Mouse (Mus musculus) kidney, postnatal 0 days (tissue): ENCODE measurements around the gene Ntrk1. TPM values are rescaled to one million over a fixed set of nuclear protein-coding genes. Genes with fewer than 3 reads are reported as not detected.

ENCODE experiments used
- ATAC-seq: fragments of 200-750 bp; cut with Nextera tagmentation; replicated peaks from 2 replicates; pipeline ENCODE4 v1.8.0; 2017; ENCODE audit warnings: low read depth, moderate number of reproducible peaks, moderate TSS enrichment, moderate library complexity; ENCODE audit not compliant: low FRiP score
- DNase-seq: peaks from one replicate; pipeline ENCODE4 v3.0.0-alpha.2; 2016; ENCODE audit warnings: low spot score
- H3K27ac ChIP-seq: fragments of 300-500 bp; sonication (generic); 2 replicates; pipeline ENCODE4 v1.5.1; 2014; ENCODE audit warnings: mild to moderate bottlenecking
- H3K27me3 ChIP-seq: fragments of 300-500 bp; sonication (generic); 2 replicates; pipeline ENCODE4 v1.6.1; 2014; ENCODE audit warnings: low read length, mixed read lengths; ENCODE audit not compliant: insufficient read depth
- H3K36me3 ChIP-seq: fragments of 300-500 bp; sonication (generic); 2 replicates; pipeline ENCODE4 v1.6.1; 2014; ENCODE audit warnings: low read length, mixed read lengths; ENCODE audit not compliant: insufficient read depth
- H3K4me1 ChIP-seq: fragments of 300-500 bp; sonication (generic); replicated peaks from 2 replicates; pipeline ENCODE4 v1.6.1; 2014; ENCODE audit warnings: antibody characterized with exemption, low read length, mixed read lengths; ENCODE audit not compliant: insufficient read depth
- H3K4me2 ChIP-seq: fragments of 300-500 bp; sonication (generic); 2 replicates; pipeline ENCODE4 v1.6.1; 2014; ENCODE audit warnings: mild to moderate bottlenecking, low read length, moderate library complexity, mixed read lengths
- H3K4me3 ChIP-seq: fragments of 300-500 bp; sonication (generic); replicated peaks from 2 replicates; pipeline ENCODE4 v1.5.1; 2014; ENCODE audit warnings: low read depth, low read length
- H3K9ac ChIP-seq: fragments of 300-500 bp; sonication (generic); 2 replicates; pipeline ENCODE4 v1.6.1; 2014; ENCODE audit warnings: low read depth, low read length
- H3K9me3 ChIP-seq: fragments of 300-500 bp; sonication (generic); replicated peaks from 2 replicates; pipeline ENCODE4 v1.6.1; 2016; ENCODE audit warnings: low read length, inconsistent platforms, mixed read lengths
- CTCF ChIP-seq: IDR thresholded peaks from 2 replicates; pipeline ENCODE4 v1.5.1; 2016; ENCODE audit warnings: antibody characterized with exemption, low read depth, mild to moderate bottlenecking, moderate library complexity
- WGBS: fragments of 180-500 bp; shearing (Covaris S2); extraction: QIAGEN DNeasy Blood & Tissue Kit; methylation state at CpG from one replicate; pipeline ENCODE4 v1.1.7; 2014; 5-methylcytosine and 5-hydroxymethylcytosine counted together
- polyA plus RNA-seq: library from polyadenylated mRNA; unstranded; fragments of >200 nt; fragmentation: Nextera tagmentation; extraction: Ambion mirVana; gene quantifications from 2 replicates; pipeline ENCODE4 v1.2.1, GENCODE M21; 2015

The Ntrk1 gene
- polyA plus RNA-seq, 1 experiment from 2014 or later = 2.3 TPM

GRCm38 (mm10) chr3:87811297-87811696, 16.3 kb upstream of the Ntrk1 start:
- Histone ChIP-seq H3K27ac (no peak overlapping the region), H3K4me1 (peaks cover 4% of the 10 kb centered on the region; the same call in 1 of the 2 replicates), H3K36me3 (no peaks in the 10 kb centered on the region), H3K9ac (no peak overlapping the region), H3K4me3 (no peak overlapping the region), H3K27me3 (peaks cover 35% of the 10 kb centered on the region), H3K4me2 (no peak overlapping the region), H3K9me3 (no peaks in the 10 kb centered on the region)
- DNase-seq (no peak), ATAC-seq (no peak)
- 87% methylated on average over 8 of the region's 8 CpGs for WGBS
- no peak for TF ChIP-seq CTCF

DNA sequence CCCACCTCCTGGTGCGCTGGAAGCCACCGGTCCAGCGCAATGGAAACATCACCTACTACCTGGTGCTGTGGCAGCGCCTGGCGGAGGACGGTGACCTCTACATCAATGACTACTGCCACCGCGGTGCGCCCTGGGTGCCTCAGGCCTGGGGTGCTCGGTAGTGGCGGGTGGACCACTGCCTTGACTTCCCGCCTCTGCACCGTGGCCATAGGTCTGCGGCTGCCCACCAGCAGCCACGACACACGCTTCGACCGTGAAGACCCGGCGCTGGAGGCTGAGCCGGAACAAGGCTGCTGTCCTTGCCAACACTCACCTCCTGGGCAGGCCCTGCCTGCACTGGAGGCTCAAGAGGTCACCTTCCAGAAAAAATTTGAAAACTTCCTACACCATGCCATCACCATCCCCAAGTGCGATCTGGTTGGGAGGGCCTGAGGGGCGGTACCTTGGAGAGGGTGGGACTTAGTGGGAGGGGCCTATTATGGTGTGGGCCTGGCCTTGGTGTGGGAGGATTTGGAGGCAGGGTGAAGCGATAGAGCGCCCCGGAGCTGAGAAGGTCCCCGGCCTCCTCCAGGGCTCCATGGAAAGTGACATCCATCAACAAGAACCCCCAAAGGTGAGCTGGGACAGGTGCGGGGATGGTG, 14.5 kb upstream of the Ntrk1 start:
- DNase-seq (peak; percentile 50), ATAC-seq (peak; percentile 78)
- WGBS = 8% methylated on average over 28 of the region's 28 CpGs
- no peak for TF ChIP-seq CTCF
- Histone ChIP-seq H3K27me3 (peaks cover 35% of the 10 kb centered on the region), H3K27ac (no peak overlapping the region), H3K36me3 (no peaks in the 10 kb centered on the region), H3K9ac (0 out of 2 replicates have a peak overlapping the region, but pooled peaks have one; percentile 8), H3K4me2 (peak overlapping the region; percentile 46), H3K9me3 (no peaks in the 10 kb centered on the region), H3K4me3 (0 out of 2 replicates have a peak overlapping the region, but pooled peaks have one; percentile 10), H3K4me1 (peaks cover 4% of the 10 kb centered on the region; the same call in 1 of the 2 replicates)

DNA sequence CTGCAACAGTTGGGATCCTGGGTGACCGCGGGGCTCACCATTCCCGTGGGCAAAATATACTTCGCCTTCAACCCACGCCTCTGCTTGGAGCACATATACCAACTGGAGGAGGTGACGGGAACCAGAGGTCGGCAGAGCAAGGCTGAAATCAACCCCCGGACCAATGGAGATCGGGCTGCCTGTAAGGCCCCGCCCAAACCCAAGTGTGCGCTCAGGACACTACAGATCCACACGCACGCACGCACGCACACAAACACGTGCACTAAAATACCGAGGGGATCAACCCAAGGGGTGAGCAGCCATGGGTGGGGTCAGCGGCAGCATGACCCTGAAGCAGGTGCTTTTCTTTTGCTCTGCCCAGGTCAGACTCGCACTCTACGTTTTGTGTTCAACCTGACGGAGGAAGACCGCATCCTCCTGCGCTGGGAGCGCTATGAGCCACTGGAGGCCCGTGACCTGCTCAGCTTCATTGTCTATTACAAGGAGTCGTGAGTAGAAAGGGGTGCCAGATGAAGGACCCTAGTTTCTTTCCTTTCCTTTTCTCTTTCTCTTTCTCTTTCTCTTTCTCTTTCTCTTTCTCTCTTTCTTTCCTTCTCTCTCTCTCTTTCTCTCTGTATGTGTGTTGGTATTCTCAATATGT, 9.2 kb upstream of the Ntrk1 start:
- WGBS = 3% methylated on average over 26 of the region's 26 CpGs

GRCm38 (mm10) chr3:87801681-87802080, 6.7 kb upstream of the Ntrk1 start:
- WGBS = 50% methylated on average over 5 of the region's 5 CpGs

More for the DNA sequence above, 9.2 kb upstream of the Ntrk1 start:
- Histone ChIP-seq H3K9me3 (no peaks in the 10 kb centered on the region), H3K9ac (no peak overlapping the region), H3K36me3 (no peaks in the 10 kb centered on the region), H3K4me1 (peaks cover 4% of the 10 kb centered on the region; the same call in 1 of the 2 replicates), H3K27ac (no peak overlapping the region), H3K4me2 (peak overlapping the region; percentile 47), H3K4me3 (peak overlapping the region; percentile 11; the same call in 1 of the 2 replicates), H3K27me3 (peaks cover 11% of the 10 kb centered on the region)
- TF ChIP-seq CTCF = no peak
- no peak for DNase-seq
- ATAC-seq = 0 out of 2 replicates have a peak, but pooled peaks have one; percentile 27

DNA sequence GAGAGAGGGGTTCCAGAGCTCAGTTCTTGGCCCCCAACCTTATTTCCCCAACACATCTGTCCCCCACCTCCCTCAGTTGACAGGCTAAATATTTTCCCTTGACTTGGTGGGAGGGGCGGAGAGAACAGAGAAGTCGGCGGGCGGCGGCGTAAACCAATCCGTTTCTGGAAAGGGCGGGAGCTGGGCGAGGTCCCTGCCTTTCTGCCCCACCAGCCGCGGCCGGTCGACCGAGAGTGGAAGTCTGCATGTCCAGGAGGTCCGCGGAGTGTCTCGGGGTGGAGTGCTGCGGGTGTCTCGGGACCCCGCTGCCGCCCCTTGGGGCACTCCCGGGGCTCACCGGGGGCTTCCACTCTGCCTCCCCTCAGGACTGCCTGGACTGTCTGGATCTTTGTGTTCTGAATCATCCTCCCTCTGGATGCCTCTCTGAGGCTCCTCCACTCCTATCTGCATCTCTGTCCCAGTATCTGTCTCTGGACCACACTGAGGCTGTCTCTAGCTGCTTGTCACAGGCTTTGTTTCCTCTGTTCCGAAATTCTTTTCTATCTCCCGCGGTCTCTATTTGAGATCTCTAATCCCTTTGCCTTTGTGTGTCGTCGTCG, 1.9 kb upstream of the Ntrk1 start, which contains the start of gene Insrr:
TSS of gene Insrr (plus strand) at position 216 of the 599 bp plus-strand sequence.
- Histone ChIP-seq H3K4me1 (peaks cover 8% of the 10 kb centered on the region), H3K27me3 (peaks cover 60% of the 10 kb centered on the region), H3K27ac (no peak within 1 kb of the TSS), H3K4me3 (peak within 1 kb of the TSS; percentile 33), H3K4me2 (peak within 1 kb of the TSS; percentile 64), H3K9ac (peak within 1 kb of the TSS; percentile 40; the same call in 1 of the 2 replicates), H3K9me3 (no peaks in the 10 kb centered on the region), H3K36me3 (no peaks in the 10 kb centered on the region)
- no peak for TF ChIP-seq CTCF
- DNase-seq (peak; percentile 71), ATAC-seq (no peak)
- 3% methylated on average over 29 of the region's 29 CpGs for WGBS

More at GRCm38 (mm10) chr3:87801681-87802080, 6.7 kb upstream of the Ntrk1 start:
- Histone ChIP-seq H3K27me3 (peaks cover 22% of the 10 kb centered on the region), H3K4me3 (no peak overlapping the region), H3K9ac (no peak overlapping the region), H3K36me3 (no peaks in the 10 kb centered on the region), H3K4me2 (no peak overlapping the region), H3K4me1 (peaks cover 4% of the 10 kb centered on the region; the same call in 1 of the 2 replicates), H3K9me3 (no peaks in the 10 kb centered on the region), H3K27ac (no peak overlapping the region)
- DNase-seq (no peak), ATAC-seq (no peak; the same call in 1 of the 2 replicates)
- no peak for TF ChIP-seq CTCF
